Mouse (Mus musculus): Measurements from ENCODE around the gene Cnfn. TPM values are rescaled to one million over a fixed set of nuclear protein-coding genes. Genes with fewer than 3 reads are reported as not detected.
"Not testable (repeated sequence)": the region's sequence is repeated elsewhere in the genome, so short reads cannot be mapped to it uniquely, and the experiment has no call there.

Gene Cnfn
- polyA plus RNA-seq, 1 experiment from 2014 or later = 1.1 TPM

- ATAC-seq = no peak
- Histone ChIP-seq H3K27me3 (replicated peaks; ENCODE audit: control insufficient read depth, insufficient read depth, low read length) (no peaks in the 10 kb centered on the region), H3K4me2 (ENCODE audit: low read depth, low read length) (no peak overlapping the region), H3K27ac (ENCODE audit: low read length) (no peak overlapping the region), H3K9ac (ENCODE audit: low read depth, low read length) (no peak overlapping the region), H3K4me1 (ENCODE audit: control insufficient read depth, insufficient read depth, low read length) (no peaks in the 10 kb centered on the region), H3K9me3 (ENCODE audit: control insufficient read depth, low read length) (no peaks in the 10 kb centered on the region), H3K36me3 (ENCODE audit: control insufficient read depth, insufficient read depth, low read length) (no peaks in the 10 kb centered on the region), H3K4me3 (ENCODE audit: low read length) (no peak overlapping the region)
- 61% methylated on average over 2 of the region's 2 CpGs for WGBS
Measured at GRCm38 (mm10) chr7:25401551-25401950, 32.0 kb upstream of the Cnfn start.

GRCm38 (mm10) chr7:25399028-25399427, 29.5 kb upstream of the Cnfn start:
- not testable (repeated sequence) for ATAC-seq; H3K27me3 ChIP-seq (replicated peaks; ENCODE audit: control insufficient read depth, insufficient read depth, low read length); H3K9ac ChIP-seq (ENCODE audit: low read depth, low read length); H3K27ac ChIP-seq (ENCODE audit: low read length); H3K4me3 ChIP-seq (ENCODE audit: low read length); H3K36me3 ChIP-seq (ENCODE audit: control insufficient read depth, insufficient read depth, low read length); H3K4me2 ChIP-seq (ENCODE audit: low read depth, low read length); H3K9me3 ChIP-seq (ENCODE audit: control insufficient read depth, low read length)
- peaks cover 11% of the 10 kb centered on the region for H3K4me1 ChIP-seq (ENCODE audit: control insufficient read depth, insufficient read depth, low read length)

- Histone ChIP-seq H3K27ac (ENCODE audit: low read length) (no peak within 1 kb of the TSS), H3K9me3 (ENCODE audit: control insufficient read depth, low read length) (no peaks in the 10 kb centered on the region), H3K4me1 (ENCODE audit: control insufficient read depth, insufficient read depth, low read length) (peaks cover 14% of the 10 kb centered on the region), H3K4me3 (ENCODE audit: low read length) (no peak within 1 kb of the TSS), H3K4me2 (ENCODE audit: low read depth, low read length) (no peak within 1 kb of the TSS), H3K27me3 (replicated peaks; ENCODE audit: control insufficient read depth, insufficient read depth, low read length) (no peaks in the 10 kb centered on the region), H3K9ac (ENCODE audit: low read depth, low read length) (no peak within 1 kb of the TSS), H3K36me3 (ENCODE audit: control insufficient read depth, insufficient read depth, low read length) (no peaks in the 10 kb centered on the region)
- WGBS = 97% methylated on average over 1 of the region's 1 CpGs
- ATAC-seq = no peak
Measured at GRCm38 (mm10) chr7:25398610-25399009, 29.1 kb upstream of the Cnfn start, which contains the start of gene Lipe. Gene Lipe, minus strand, starts transcription at chr7:25398710.

- 0 out of 2 replicates have a peak overlapping the region, but pooled peaks have one; percentile 58 for H3K27ac ChIP-seq (ENCODE audit: low read length)
- ATAC-seq = no peak
- H3K4me3 ChIP-seq (ENCODE audit: low read length) = no peak overlapping the region
- H3K36me3 ChIP-seq (ENCODE audit: control insufficient read depth, insufficient read depth, low read length) = no peaks in the 10 kb centered on the region
- WGBS = 92% methylated on average over 14 of the region's 14 CpGs
- H3K4me1 ChIP-seq (ENCODE audit: control insufficient read depth, insufficient read depth, low read length) = peaks cover 24% of the 10 kb centered on the region
- H3K9me3 ChIP-seq (ENCODE audit: control insufficient read depth, low read length) = no peaks in the 10 kb centered on the region
- H3K4me2 ChIP-seq (ENCODE audit: low read depth, low read length) = peak overlapping the region; percentile 53
- peak overlapping the region; percentile 44; the same call in 1 of the 2 replicates for H3K9ac ChIP-seq (ENCODE audit: low read depth, low read length)
- H3K27me3 ChIP-seq (replicated peaks; ENCODE audit: control insufficient read depth, insufficient read depth, low read length) = no peaks in the 10 kb centered on the region
Measured at GRCm38 (mm10) chr7:25396621-25397020, 27.1 kb upstream of the Cnfn start.

GRCm38 (mm10) chr7:25395558-25396521, 26.3 kb upstream of the Cnfn start:
- peak overlapping the region; percentile 68 for H3K4me2 ChIP-seq (ENCODE audit: low read depth, low read length)
- peaks cover 31% of the 10 kb centered on the region for H3K4me1 ChIP-seq (ENCODE audit: control insufficient read depth, insufficient read depth, low read length)
- H3K27ac ChIP-seq (ENCODE audit: low read length) = peak overlapping the region; percentile 58; the same call in 1 of the 2 replicates
- H3K36me3 ChIP-seq (ENCODE audit: control insufficient read depth, insufficient read depth, low read length) = no peaks in the 10 kb centered on the region
- H3K9ac ChIP-seq (ENCODE audit: low read depth, low read length) = peak overlapping the region; percentile 78
- ATAC-seq = peak; percentile 97
- peak overlapping the region; percentile 70 for H3K4me3 ChIP-seq (ENCODE audit: low read length)
- no peaks in the 10 kb centered on the region for H3K27me3 ChIP-seq (replicated peaks; ENCODE audit: control insufficient read depth, insufficient read depth, low read length)
- H3K9me3 ChIP-seq (ENCODE audit: control insufficient read depth, low read length) = no peaks in the 10 kb centered on the region
- WGBS = 5% methylated on average over 47 of the region's 52 CpGs

- H3K4me3 ChIP-seq (ENCODE audit: low read length) = peak overlapping the region; percentile 70
- H3K36me3 ChIP-seq (ENCODE audit: control insufficient read depth, insufficient read depth, low read length) = no peaks in the 10 kb centered on the region
- no peaks in the 10 kb centered on the region for H3K27me3 ChIP-seq (replicated peaks; ENCODE audit: control insufficient read depth, insufficient read depth, low read length)
- H3K27ac ChIP-seq (ENCODE audit: low read length) = peak overlapping the region; percentile 45; the same call in 1 of the 2 replicates
- WGBS = under 1% methylated on average over 22 of the region's 22 CpGs
- ATAC-seq = peak; percentile 31
- peak overlapping the region; percentile 78 for H3K9ac ChIP-seq (ENCODE audit: low read depth, low read length)
- H3K4me1 ChIP-seq (ENCODE audit: control insufficient read depth, insufficient read depth, low read length) = peaks cover 37% of the 10 kb centered on the region
- H3K4me2 ChIP-seq (ENCODE audit: low read depth, low read length) = peak overlapping the region; percentile 68
- H3K9me3 ChIP-seq (ENCODE audit: control insufficient read depth, low read length) = no peaks in the 10 kb centered on the region
Measured at GRCm38 (mm10) chr7:25395186-25395557, 25.6 kb upstream of the Cnfn start.

- Histone ChIP-seq H3K9ac (ENCODE audit: low read depth, low read length) (peak overlapping the region; percentile 78), H3K4me1 (ENCODE audit: control insufficient read depth, insufficient read depth, low read length) (peaks cover 42% of the 10 kb centered on the region), H3K4me2 (ENCODE audit: low read depth, low read length) (peak overlapping the region; percentile 68), H3K9me3 (ENCODE audit: control insufficient read depth, low read length) (no peaks in the 10 kb centered on the region), H3K27ac (ENCODE audit: low read length) (no peak overlapping the region), H3K36me3 (ENCODE audit: control insufficient read depth, insufficient read depth, low read length) (no peaks in the 10 kb centered on the region), H3K27me3 (replicated peaks; ENCODE audit: control insufficient read depth, insufficient read depth, low read length) (no peaks in the 10 kb centered on the region), H3K4me3 (ENCODE audit: low read length) (peak overlapping the region; percentile 70)
- no peak for ATAC-seq
- WGBS = 11% methylated on average over 7 of the region's 7 CpGs
Measured at GRCm38 (mm10) chr7:25394754-25395153, 25.2 kb upstream of the Cnfn start.

GRCm38 (mm10) chr7:25393451-25394210, 24.1 kb upstream of the Cnfn start:
- WGBS = 79% methylated on average over 8 of the region's 8 CpGs
- Histone ChIP-seq H3K9ac (ENCODE audit: low read depth, low read length) (no peak overlapping the region), H3K27ac (ENCODE audit: low read length) (no peak overlapping the region)

GRCm38 (mm10) chr7:25392851-25393250, 23.3 kb upstream of the Cnfn start:
- Histone ChIP-seq H3K36me3 (ENCODE audit: control insufficient read depth, insufficient read depth, low read length) (no peaks in the 10 kb centered on the region), H3K9ac (ENCODE audit: low read depth, low read length) (no peak overlapping the region), H3K4me1 (ENCODE audit: control insufficient read depth, insufficient read depth, low read length) (peaks cover 47% of the 10 kb centered on the region), H3K4me3 (ENCODE audit: low read length) (no peak overlapping the region), H3K27me3 (replicated peaks; ENCODE audit: control insufficient read depth, insufficient read depth, low read length) (no peaks in the 10 kb centered on the region), H3K9me3 (ENCODE audit: control insufficient read depth, low read length) (no peaks in the 10 kb centered on the region), H3K27ac (ENCODE audit: low read length) (no peak overlapping the region), H3K4me2 (ENCODE audit: low read depth, low read length) (no peak overlapping the region)
- no peak for ATAC-seq
- WGBS = 66% methylated on average over 7 of the region's 7 CpGs

More at GRCm38 (mm10) chr7:25393451-25394210, 24.1 kb upstream of the Cnfn start:
- no peak for ATAC-seq
- H3K36me3 ChIP-seq (ENCODE audit: control insufficient read depth, insufficient read depth, low read length) = no peaks in the 10 kb centered on the region
- no peaks in the 10 kb centered on the region for H3K9me3 ChIP-seq (ENCODE audit: control insufficient read depth, low read length)
- peaks cover 47% of the 10 kb centered on the region for H3K4me1 ChIP-seq (ENCODE audit: control insufficient read depth, insufficient read depth, low read length)
- H3K27me3 ChIP-seq (replicated peaks; ENCODE audit: control insufficient read depth, insufficient read depth, low read length) = no peaks in the 10 kb centered on the region
- peak overlapping the region; percentile 68 for H3K4me2 ChIP-seq (ENCODE audit: low read depth, low read length)
- H3K4me3 ChIP-seq (ENCODE audit: low read length) = 0 out of 2 replicates have a peak overlapping the region, but pooled peaks have one; percentile 70

All from intestine, embryonic 16.5 days (tissue).